Mouse (Mus musculus) kidney, embryonic 16.5 days (tissue): Measurements from ENCODE around the gene Gins1. TPM values are rescaled to one million over a fixed set of nuclear protein-coding genes. Genes with fewer than 3 reads are reported as not detected.

Experiments
- ATAC-seq: fragments of 200-750 bp; cut with Nextera tagmentation; 2 replicates; pipeline ENCODE4 v1.8.0; 2017; ENCODE audit warnings: moderate TSS enrichment; ENCODE audit not compliant: low FRiP score, low TSS enrichment
- H3K27ac ChIP-seq: fragments of 300-500 bp; sonication (generic); 2 replicates; pipeline ENCODE4 v1.5.1; 2014; ENCODE audit warnings: low read length
- H3K27me3 ChIP-seq: fragments of 300-500 bp; sonication (generic); 2 replicates; pipeline ENCODE4 v1.6.1; 2014; ENCODE audit warnings: low read length, control low read depth, mixed read lengths; ENCODE audit not compliant: insufficient read depth
- H3K36me3 ChIP-seq: fragments of 300-500 bp; sonication (generic); 2 replicates; pipeline ENCODE4 v1.6.1; 2014; ENCODE audit warnings: low read length, control low read depth, mixed read lengths; ENCODE audit not compliant: insufficient read depth
- H3K4me1 ChIP-seq: fragments of 300-500 bp; sonication (generic); 2 replicates; pipeline ENCODE4 v1.6.1; 2014; ENCODE audit warnings: low read length, control low read depth, mixed read lengths; ENCODE audit not compliant: insufficient read depth
- H3K4me2 ChIP-seq: fragments of 300-500 bp; sonication (generic); replicated peaks from 2 replicates; pipeline ENCODE4 v1.6.1; 2014; ENCODE audit warnings: low read depth, low read length
- H3K4me3 ChIP-seq: fragments of 300-500 bp; sonication (generic); 2 replicates; pipeline ENCODE4 v1.5.1; 2014; ENCODE audit warnings: mild to moderate bottlenecking, low read length
- H3K9ac ChIP-seq: fragments of 300-500 bp; sonication (generic); replicated peaks from 2 replicates; pipeline ENCODE4 v1.6.1; 2014; ENCODE audit warnings: low read length
- H3K9me3 ChIP-seq: fragments of 300-500 bp; sonication (generic); 2 replicates; pipeline ENCODE4 v1.6.1; 2016; ENCODE audit warnings: low read length, control low read depth
- WGBS: fragments of 180-500 bp; shearing (Covaris S2); extraction: QIAGEN DNeasy Blood & Tissue Kit; methylation state at CpG from one replicate; pipeline ENCODE4 v1.1.7; 2014; 5-methylcytosine and 5-hydroxymethylcytosine counted together
- polyA plus RNA-seq: library from polyadenylated mRNA; unstranded; fragments of >200 nt; fragmentation: Nextera tagmentation; extraction: Ambion mirVana; gene quantifications from 2 replicates; pipeline ENCODE4 v1.2.1, GENCODE M21; 2015

Gins1 gene
- polyA plus RNA-seq, 1 experiment from 2014 or later: 41.6 TPM

DNA sequence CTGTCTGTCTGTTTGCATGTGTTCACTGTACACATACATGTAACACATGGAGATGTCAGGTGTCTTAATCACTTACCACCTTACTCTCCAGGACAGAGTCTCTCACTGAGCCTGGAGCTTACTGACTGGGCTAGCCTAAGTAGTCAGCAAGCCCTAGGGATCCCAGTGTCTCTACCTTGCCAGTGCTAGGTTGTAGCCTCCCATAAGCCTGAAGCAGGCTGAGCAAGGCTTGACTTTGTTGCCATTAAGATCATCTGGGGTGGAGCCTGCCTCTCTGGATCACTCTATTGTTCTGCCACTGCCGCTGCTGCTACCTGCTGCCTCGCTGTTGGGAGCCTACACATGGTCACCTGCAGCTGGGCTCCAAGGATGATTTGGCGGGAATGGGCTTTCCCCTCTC lies 67.5 kb downstream of the Gins1 start:
- Histone ChIP-seq H3K27me3 (no peaks in the 10 kb centered on the region), H3K27ac (no peak overlapping the region), H3K4me3 (no peak overlapping the region), H3K9me3 (no peaks in the 10 kb centered on the region), H3K4me1 (no peaks in the 10 kb centered on the region), H3K4me2 (no peak overlapping the region), H3K36me3 (peaks cover 8% of the 10 kb centered on the region; the same call in 1 of the 2 replicates), H3K9ac (no peak overlapping the region)
- no peak for ATAC-seq
- WGBS: 87% methylated on average over 3 of the region's 3 CpGs

DNA sequence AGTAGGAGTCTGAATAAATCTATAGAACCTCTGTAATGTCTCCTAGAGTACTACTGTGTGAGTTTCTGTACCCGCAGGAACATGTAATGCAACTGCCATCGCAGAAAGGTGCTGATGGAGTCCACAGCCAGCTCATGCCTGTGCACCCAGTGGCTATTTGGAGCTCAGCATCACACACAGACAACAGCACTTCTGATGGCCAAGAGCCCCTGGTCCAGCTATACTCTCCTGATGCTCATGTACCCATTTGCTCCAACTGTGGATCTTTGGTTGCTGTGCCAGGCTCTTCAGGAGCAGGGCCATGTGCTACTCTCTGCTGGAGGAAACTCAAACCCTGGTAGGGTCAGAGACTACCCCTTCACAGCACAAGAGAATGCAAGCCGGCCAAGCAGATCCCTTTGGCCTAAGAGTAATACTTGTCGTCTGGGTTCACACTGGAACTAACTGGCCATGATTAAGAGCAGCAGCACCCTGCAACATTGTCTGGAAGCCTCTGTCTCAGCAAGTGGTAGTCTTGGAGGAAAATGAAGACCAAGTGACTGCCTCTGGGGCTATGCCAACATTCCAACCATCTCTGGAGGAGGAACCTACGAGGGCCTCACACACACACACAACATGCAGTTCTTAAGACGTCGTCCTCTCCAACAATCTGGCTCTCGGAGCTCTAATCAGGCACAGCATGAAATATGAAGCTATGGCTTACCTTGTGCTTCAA lies 68.4 kb downstream of the Gins1 start:
- Histone ChIP-seq H3K36me3 (peaks cover 8% of the 10 kb centered on the region; the same call in 1 of the 2 replicates), H3K4me3 (no peak overlapping the region), H3K27me3 (no peaks in the 10 kb centered on the region), H3K4me1 (no peaks in the 10 kb centered on the region), H3K4me2 (no peak overlapping the region), H3K9ac (no peak overlapping the region), H3K9me3 (no peaks in the 10 kb centered on the region), H3K27ac (no peak overlapping the region)
- ATAC-seq: no peak
- WGBS: 81% methylated on average over 8 of the region's 8 CpGs

- Histone ChIP-seq H3K4me2 (no peak overlapping the region), H3K27ac (no peak overlapping the region), H3K4me1 (no peaks in the 10 kb centered on the region)
These were observed 71.7 kb downstream of the Gins1 start for GRCm38 (mm10) chr2:150976871-150977270.

GRCm38 (mm10) chr2:150977676-150978075 lies 72.5 kb downstream of the Gins1 start:
- Histone ChIP-seq H3K36me3 (peaks cover 9% of the 10 kb centered on the region; the same call in 1 of the 2 replicates), H3K9ac (no peak overlapping the region), H3K9me3 (no peaks in the 10 kb centered on the region), H3K4me3 (no peak overlapping the region), H3K27ac (no peak overlapping the region), H3K4me2 (no peak overlapping the region), H3K27me3 (no peaks in the 10 kb centered on the region), H3K4me1 (peaks cover 2% of the 10 kb centered on the region; the same call in 1 of the 2 replicates)
- WGBS: 95% methylated on average over 6 of the region's 6 CpGs
- ATAC-seq: no peak

More at GRCm38 (mm10) chr2:150976871-150977270, 71.7 kb downstream of the Gins1 start:
- peaks cover 12% of the 10 kb centered on the region; the same call in 1 of the 2 replicates for H3K36me3 ChIP-seq
- no peak for ATAC-seq
- no peaks in the 10 kb centered on the region for H3K9me3 ChIP-seq
- 92% methylated on average over 5 of the region's 5 CpGs for WGBS
- no peaks in the 10 kb centered on the region for H3K27me3 ChIP-seq
- no peak overlapping the region for H3K9ac ChIP-seq
- H3K4me3 ChIP-seq: no peak overlapping the region

GRCm38 (mm10) chr2:150978791-150979190 lies 73.6 kb downstream of the Gins1 start:
- Histone ChIP-seq H3K9me3 (no peaks in the 10 kb centered on the region), H3K27ac (no peak overlapping the region), H3K4me1 (peaks cover 3% of the 10 kb centered on the region; the same call in 1 of the 2 replicates), H3K4me2 (no peak overlapping the region), H3K4me3 (no peak overlapping the region), H3K9ac (no peak overlapping the region), H3K36me3 (peaks cover 9% of the 10 kb centered on the region; the same call in 1 of the 2 replicates), H3K27me3 (no peaks in the 10 kb centered on the region)
- 90% methylated on average over 3 of the region's 3 CpGs for WGBS
- no peak for ATAC-seq

- 78% methylated on average over 14 of the region's 14 CpGs for WGBS
- ATAC-seq: no peak
- Histone ChIP-seq H3K27ac (no peak overlapping the region), H3K4me3 (no peak overlapping the region), H3K9me3 (no peaks in the 10 kb centered on the region), H3K4me2 (no peak overlapping the region), H3K9ac (no peak overlapping the region), H3K27me3 (no peaks in the 10 kb centered on the region), H3K4me1 (peaks cover 3% of the 10 kb centered on the region; the same call in 1 of the 2 replicates), H3K36me3 (peaks cover 9% of the 10 kb centered on the region; the same call in 1 of the 2 replicates)
These were observed 74.8 kb downstream of the Gins1 start for GRCm38 (mm10) chr2:150979861-150980620.

Other genes starting within 250 kb of the Gins1 start
- 14.5 and 15.7 TPM in 2 replicates for gene Acss1, start 236.9 kb upstream of the Gins1 start, polyA plus RNA-seq
- gene Vsx1, start 216.0 kb upstream of the Gins1 start, polyA plus RNA-seq: not detected in 2 replicates
- 34.8 TPM in 2 replicates for gene Entpd6, start 156.4 kb upstream of the Gins1 start, polyA plus RNA-seq
- 94.4 and 95.6 TPM in 2 replicates for gene Pygb, start 118.7 kb upstream of the Gins1 start, polyA plus RNA-seq
- gene Abhd12, start 659 bp upstream of the Gins1 start, polyA plus RNA-seq: 71.0 and 74.1 TPM in 2 replicates
- gene Ninl, start 134.0 kb downstream of the Gins1 start, polyA plus RNA-seq: 13.0 and 13.9 TPM in 2 replicates
- 46.1 and 49.5 TPM in 2 replicates for gene Nanp, start 134.0 kb downstream of the Gins1 start, polyA plus RNA-seq
- not detected in 2 replicates for gene Gm14151, start 186.9 kb downstream of the Gins1 start, polyA plus RNA-seq
- not detected in 2 replicates for gene Gm14147, start 192.8 kb downstream of the Gins1 start, polyA plus RNA-seq